Mouse (Mus musculus) heart, embryonic 11.5 days (tissue): ENCODE measurements around the gene H2al1m. TPM values are rescaled to one million over a fixed set of nuclear protein-coding genes. Genes with fewer than 3 reads are reported as not detected.
"Not testable (repeated sequence)": the region's sequence is repeated elsewhere in the genome, so short reads cannot be mapped to it uniquely, and the experiment has no call there.

Experiments used
- ATAC-seq: fragments of 200-750 bp; cut with Nextera tagmentation; replicated peaks from 2 replicates; pipeline ENCODE4 v1.8.0; 2017; ENCODE audit warnings: moderate library complexity; ENCODE audit not compliant: insufficient number of reproducible peaks, low FRiP score, low TSS enrichment
- H3K27ac ChIP-seq: fragments of 300-500 bp; sonication (generic); 2 replicates; pipeline ENCODE4 v1.5.1; 2014; ENCODE audit warnings: mild to moderate bottlenecking, low read depth, low read length
- H3K27me3 ChIP-seq: fragments of 300-500 bp; sonication (generic); 2 replicates; pipeline ENCODE4 v1.6.1; 2014; ENCODE audit warnings: mild to moderate bottlenecking, low read length, mixed read lengths; ENCODE audit not compliant: control insufficient read depth, insufficient read depth
- H3K36me3 ChIP-seq: fragments of 300-500 bp; sonication (generic); 2 replicates; pipeline ENCODE4 v1.6.1; 2014; ENCODE audit warnings: mild to moderate bottlenecking, low read length, moderate library complexity, mixed read lengths; ENCODE audit not compliant: control insufficient read depth, insufficient read depth
- H3K4me1 ChIP-seq: fragments of 300-500 bp; sonication (generic); 2 replicates; pipeline ENCODE4 v1.6.1; 2014; ENCODE audit warnings: low read length; ENCODE audit not compliant: control insufficient read depth, insufficient read depth
- H3K4me2 ChIP-seq: fragments of 300-500 bp; sonication (generic); 2 replicates; pipeline ENCODE4 v1.6.1; 2014; ENCODE audit warnings: mild to moderate bottlenecking, moderate library complexity
- H3K4me3 ChIP-seq: fragments of 300-500 bp; sonication (generic); 2 replicates; pipeline ENCODE4 v1.5.1; 2014; ENCODE audit warnings: low read depth, low read length
- H3K9ac ChIP-seq: fragments of 300-500 bp; sonication (generic); 2 replicates; pipeline ENCODE4 v1.6.1; 2014; ENCODE audit warnings: mild to moderate bottlenecking, low read depth, low read length, moderate library complexity
- H3K9me3 ChIP-seq: fragments of 300-500 bp; sonication (generic); replicated peaks from 2 replicates; pipeline ENCODE4 v1.6.1; 2016; ENCODE audit warnings: low read length; ENCODE audit not compliant: control insufficient read depth
- WGBS: fragments of 180-500 bp; shearing (Covaris S2); extraction: QIAGEN DNeasy Blood & Tissue Kit; methylation state at CpG from one replicate; pipeline ENCODE4 v1.1.7; 2014; ENCODE audit not compliant: insufficient replicate concordance; 5-methylcytosine and 5-hydroxymethylcytosine counted together
- polyA plus RNA-seq: library from polyadenylated mRNA; unstranded; fragments of >200 nt; fragmentation: Nextera tagmentation; extraction: Ambion mirVana; gene quantifications from 2 replicates; pipeline ENCODE4 v1.2.1, GENCODE M21; 2014

Gene H2al1m
- polyA plus RNA-seq, 1 experiment from 2014 or later, result 0.99 TPM

DNA sequence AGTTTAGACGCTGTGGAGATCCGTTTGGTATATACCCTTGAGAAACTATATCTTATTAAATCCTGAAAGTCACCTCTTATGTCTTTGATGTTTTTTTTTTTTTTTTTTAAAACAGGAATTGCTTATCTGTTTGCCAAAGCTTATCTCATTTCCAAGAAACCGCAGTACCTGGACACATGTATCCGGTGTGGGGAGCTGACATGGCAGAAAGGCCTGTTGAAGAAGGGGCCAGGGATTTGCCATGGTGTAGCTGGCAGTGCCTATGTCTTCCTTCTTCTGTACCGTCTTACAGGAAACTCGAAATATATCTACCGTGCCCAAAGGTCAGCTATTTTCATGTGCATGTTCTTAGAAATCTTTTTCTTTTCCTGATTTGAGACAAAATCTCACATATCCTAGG, 25.7 kb upstream of the H2al1m start:
- H3K9me3 ChIP-seq, result no peaks in the 10 kb centered on the region
- no peak overlapping the region for H3K9ac ChIP-seq
- ATAC-seq, result no peak
- 84% methylated on average over 7 of the region's 7 CpGs for WGBS
- no peaks in the 10 kb centered on the region for H3K27me3 ChIP-seq
- no peak overlapping the region for H3K4me2 ChIP-seq
- no peaks in the 10 kb centered on the region for H3K36me3 ChIP-seq
- no peak overlapping the region for H3K4me3 ChIP-seq
- H3K27ac ChIP-seq, result no peak overlapping the region
- no peaks in the 10 kb centered on the region for H3K4me1 ChIP-seq

DNA sequence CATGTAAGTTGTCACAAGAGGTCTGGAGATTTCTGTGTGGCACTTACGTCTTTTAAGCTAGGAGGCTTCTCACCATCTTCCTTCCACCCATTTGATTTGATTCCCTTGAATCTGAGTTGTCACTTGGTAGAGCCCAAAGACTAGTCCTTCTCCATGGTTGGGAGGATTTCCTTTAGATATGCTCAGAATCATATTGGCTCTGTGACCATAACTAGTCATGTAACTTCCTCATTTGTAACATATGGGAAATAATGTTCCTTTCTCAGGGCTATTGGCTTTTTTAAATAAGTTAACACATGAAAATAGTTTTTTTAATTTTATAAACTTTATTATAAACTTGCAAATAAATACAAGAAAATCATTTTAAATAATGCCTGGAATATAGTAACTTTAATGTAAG, 24.3 kb upstream of the H2al1m start:
- no peaks in the 10 kb centered on the region for H3K27me3 ChIP-seq
- no peaks in the 10 kb centered on the region for H3K4me1 ChIP-seq
- no peak overlapping the region for H3K4me3 ChIP-seq
- H3K9ac ChIP-seq, result no peak overlapping the region
- no peaks in the 10 kb centered on the region for H3K9me3 ChIP-seq
- 83% methylated on average over 1 of the region's 1 CpGs for WGBS
- H3K4me2 ChIP-seq, result no peak overlapping the region
- no peak overlapping the region for H3K27ac ChIP-seq
- no peaks in the 10 kb centered on the region for H3K36me3 ChIP-seq
- ATAC-seq, result no peak

DNA sequence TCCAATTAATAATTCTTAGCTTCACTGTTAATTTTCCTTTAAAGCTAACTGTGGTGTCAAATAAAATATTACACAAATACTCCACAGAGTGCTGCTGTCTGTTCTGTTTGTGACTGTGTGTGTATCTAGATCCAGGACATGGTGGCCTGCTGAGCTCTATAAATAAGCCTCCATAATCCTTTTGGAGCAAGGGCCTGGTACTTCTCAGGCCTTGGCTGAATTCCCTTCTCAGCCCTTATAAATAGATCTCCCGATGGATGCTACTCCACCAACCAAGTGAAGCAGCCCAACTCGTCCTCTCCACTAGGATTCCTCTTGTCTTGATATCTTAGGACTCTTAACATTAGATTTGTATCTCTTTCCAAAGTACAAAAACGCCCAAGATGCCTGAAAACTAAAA, 12.5 kb upstream of the H2al1m start:
- no peak overlapping the region for H3K4me2 ChIP-seq
- H3K4me1 ChIP-seq, result no peaks in the 10 kb centered on the region
- no peaks in the 10 kb centered on the region for H3K27me3 ChIP-seq
- H3K36me3 ChIP-seq, result no peaks in the 10 kb centered on the region
- H3K9ac ChIP-seq, result no peak overlapping the region
- no peak for ATAC-seq
- no peak overlapping the region for H3K4me3 ChIP-seq
- H3K9me3 ChIP-seq, result no peaks in the 10 kb centered on the region
- H3K27ac ChIP-seq, result no peak overlapping the region
- WGBS, result 58% methylated on average over 3 of the region's 3 CpGs

DNA sequence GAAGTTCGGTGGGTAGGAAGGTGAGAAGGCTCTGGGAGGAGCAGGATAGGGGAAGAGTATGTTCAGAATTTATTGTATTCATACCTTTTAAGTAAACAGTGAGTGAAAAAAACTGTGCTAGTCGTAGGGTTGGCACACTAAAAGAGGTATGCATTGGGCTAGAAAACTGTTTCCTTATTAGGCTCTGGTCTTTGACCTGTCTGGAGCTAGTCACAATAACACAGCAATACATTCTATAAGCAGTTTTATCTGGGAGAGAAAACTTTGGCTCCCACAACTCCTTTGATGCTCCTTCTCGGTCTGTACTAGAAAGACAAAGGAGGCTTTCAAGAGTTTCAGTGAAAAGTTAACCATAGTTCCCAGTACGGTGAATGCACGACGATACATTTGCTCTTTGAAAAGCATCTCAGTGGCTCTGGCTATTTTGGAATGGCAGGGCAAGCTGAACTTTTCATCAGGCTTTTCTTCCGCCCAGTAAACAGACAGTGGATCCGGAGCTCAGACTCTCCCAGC, 11.6 kb upstream of the H2al1m start:
- Histone ChIP-seq H3K4me1 (no peaks in the 10 kb centered on the region), H3K4me2 (peak overlapping the region; percentile 60)

DNA sequence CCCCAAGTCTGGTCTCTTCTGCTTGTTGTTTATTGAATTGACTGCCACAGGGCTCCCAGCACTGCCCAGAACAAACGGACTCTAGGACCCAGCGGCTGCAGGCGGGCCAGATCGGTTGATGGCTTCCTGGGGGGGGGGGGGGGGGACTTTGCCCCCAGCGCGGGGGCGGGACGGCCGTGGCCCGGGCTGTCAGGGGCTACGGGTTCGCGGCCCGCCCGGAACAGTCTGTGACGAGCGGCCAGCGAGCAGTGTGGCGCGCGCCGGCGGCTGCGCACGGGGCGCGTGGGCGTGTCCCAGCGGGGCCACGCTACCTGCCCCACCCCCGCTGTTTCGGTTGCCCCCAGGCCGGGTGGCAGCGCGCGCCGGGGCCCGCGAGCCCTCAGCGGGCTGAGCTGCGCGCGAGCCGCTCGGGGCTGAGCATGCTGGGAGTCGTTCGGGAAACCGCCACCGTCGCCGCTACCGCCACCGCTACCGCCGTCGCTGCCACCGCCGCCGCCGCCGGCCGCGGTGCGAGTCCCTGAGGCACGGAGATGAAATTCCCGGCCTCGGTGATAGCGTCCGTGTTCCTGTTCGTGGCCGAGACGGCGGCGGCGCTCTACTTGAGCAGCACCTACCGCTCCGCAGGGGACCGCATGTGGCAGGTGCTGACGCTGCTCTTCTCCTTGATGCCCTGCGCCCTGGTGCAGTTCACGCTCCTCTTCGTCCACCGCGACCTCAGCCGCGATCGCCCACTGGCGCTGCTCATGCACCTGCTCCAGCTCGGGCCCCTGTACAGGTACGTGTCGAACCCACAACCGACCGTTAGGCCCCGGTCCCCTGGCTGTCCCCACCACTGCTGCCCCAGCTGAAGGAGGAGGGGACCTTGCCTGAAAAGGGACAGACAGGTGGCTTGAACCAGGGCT, 10.9 kb upstream of the H2al1m start, which contains the start of gene Xk:
TSS of gene Xk (plus strand) at position 297 of the 902 bp plus-strand sequence.
- no peaks in the 10 kb centered on the region for H3K9me3 ChIP-seq
- H3K9ac ChIP-seq, result peak within 1 kb of the TSS; percentile 64
- H3K4me1 ChIP-seq, result no peaks in the 10 kb centered on the region
- H3K27ac ChIP-seq, result peak within 1 kb of the TSS; percentile 35; the same call in 1 of the 2 replicates
- WGBS, result 7% methylated on average over 59 of the region's 94 CpGs
- peak within 1 kb of the TSS; percentile 50 for H3K4me3 ChIP-seq
- no peaks in the 10 kb centered on the region for H3K27me3 ChIP-seq
- peak; percentile 93 for ATAC-seq
- H3K36me3 ChIP-seq, result no peaks in the 10 kb centered on the region
- H3K4me2 ChIP-seq, result peak within 1 kb of the TSS; percentile 60

More for the DNA sequence above, 11.6 kb upstream of the H2al1m start:
- no peaks in the 10 kb centered on the region for H3K27me3 ChIP-seq
- no peaks in the 10 kb centered on the region for H3K36me3 ChIP-seq
- H3K9me3 ChIP-seq, result no peaks in the 10 kb centered on the region
- H3K27ac ChIP-seq, result peak overlapping the region; percentile 35; the same call in 1 of the 2 replicates
- WGBS, result 14% methylated on average over 8 of the region's 8 CpGs
- ATAC-seq, result no peak
- H3K4me3 ChIP-seq, result peak overlapping the region; percentile 50
- peak overlapping the region; percentile 64 for H3K9ac ChIP-seq

DNA sequence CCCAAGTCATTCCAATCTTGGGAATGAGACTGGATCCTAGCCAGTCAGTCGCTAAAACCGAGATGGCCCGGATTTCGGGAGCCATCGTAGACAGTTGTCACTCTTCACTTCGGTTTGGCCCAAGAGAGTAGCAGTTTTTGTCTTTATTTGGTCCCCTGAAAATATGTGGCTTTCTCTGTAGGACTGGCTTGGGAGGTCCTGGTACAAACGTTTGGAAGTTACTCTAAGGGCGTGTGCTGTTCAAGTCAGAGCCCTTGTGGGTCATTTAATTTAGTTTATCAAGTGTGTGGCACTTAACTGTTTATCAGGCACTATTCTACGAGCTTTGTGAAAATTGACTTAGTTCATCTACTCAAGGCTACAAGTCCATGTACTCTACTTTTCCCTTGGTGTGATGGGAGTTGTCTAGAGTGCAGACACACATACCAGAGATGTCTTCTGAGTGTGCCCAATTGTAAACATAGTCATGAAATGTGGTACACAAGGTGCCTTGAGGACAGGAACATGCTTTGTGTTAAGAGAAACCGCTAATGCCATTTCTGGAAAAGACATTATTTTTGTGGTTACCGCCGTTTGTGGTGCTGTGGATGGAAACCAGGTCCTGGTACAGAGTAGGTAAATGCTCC, 10.1 kb upstream of the H2al1m start:
- ATAC-seq, result no peak
- peak overlapping the region; percentile 64; the same call in 1 of the 2 replicates for H3K9ac ChIP-seq

DNA sequence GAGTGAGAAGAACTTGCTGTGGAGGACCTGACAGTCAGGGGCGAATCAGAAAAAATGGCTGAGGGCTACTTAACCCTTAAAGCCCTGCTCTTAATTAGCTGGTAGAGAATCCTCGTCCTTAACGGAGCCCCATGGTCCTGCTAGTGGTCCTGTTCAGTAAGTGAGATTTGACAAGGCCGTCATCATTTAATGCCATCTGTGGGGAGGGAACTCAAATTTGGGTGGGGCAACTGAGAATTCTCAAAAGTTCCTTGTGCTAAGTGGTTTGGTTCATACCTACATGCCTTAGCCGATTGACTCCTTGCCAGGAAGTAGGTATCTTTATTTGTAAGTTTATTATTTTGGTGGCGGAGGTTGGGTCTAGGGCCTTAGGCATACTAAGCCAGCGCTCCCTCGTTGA, 9.2 kb upstream of the H2al1m start:
- Histone ChIP-seq H3K27me3 (no peaks in the 10 kb centered on the region), H3K4me1 (no peaks in the 10 kb centered on the region), H3K4me2 (no peak overlapping the region), H3K9ac (no peak overlapping the region), H3K4me3 (peak overlapping the region; percentile 8; the same call in 1 of the 2 replicates), H3K9me3 (no peaks in the 10 kb centered on the region), H3K36me3 (no peaks in the 10 kb centered on the region), H3K27ac (no peak overlapping the region)
- ATAC-seq, result no peak
- WGBS, result 70% methylated on average over 8 of the region's 8 CpGs

More for the DNA sequence above, 10.1 kb upstream of the H2al1m start:
- Histone ChIP-seq H3K36me3 (no peaks in the 10 kb centered on the region), H3K4me2 (peak overlapping the region; percentile 60), H3K27me3 (no peaks in the 10 kb centered on the region), H3K9me3 (no peaks in the 10 kb centered on the region), H3K27ac (no peak overlapping the region; the same call in 1 of the 2 replicates), H3K4me3 (peak overlapping the region; percentile 50), H3K4me1 (no peaks in the 10 kb centered on the region)
- 51% methylated on average over 12 of the region's 12 CpGs for WGBS

DNA sequence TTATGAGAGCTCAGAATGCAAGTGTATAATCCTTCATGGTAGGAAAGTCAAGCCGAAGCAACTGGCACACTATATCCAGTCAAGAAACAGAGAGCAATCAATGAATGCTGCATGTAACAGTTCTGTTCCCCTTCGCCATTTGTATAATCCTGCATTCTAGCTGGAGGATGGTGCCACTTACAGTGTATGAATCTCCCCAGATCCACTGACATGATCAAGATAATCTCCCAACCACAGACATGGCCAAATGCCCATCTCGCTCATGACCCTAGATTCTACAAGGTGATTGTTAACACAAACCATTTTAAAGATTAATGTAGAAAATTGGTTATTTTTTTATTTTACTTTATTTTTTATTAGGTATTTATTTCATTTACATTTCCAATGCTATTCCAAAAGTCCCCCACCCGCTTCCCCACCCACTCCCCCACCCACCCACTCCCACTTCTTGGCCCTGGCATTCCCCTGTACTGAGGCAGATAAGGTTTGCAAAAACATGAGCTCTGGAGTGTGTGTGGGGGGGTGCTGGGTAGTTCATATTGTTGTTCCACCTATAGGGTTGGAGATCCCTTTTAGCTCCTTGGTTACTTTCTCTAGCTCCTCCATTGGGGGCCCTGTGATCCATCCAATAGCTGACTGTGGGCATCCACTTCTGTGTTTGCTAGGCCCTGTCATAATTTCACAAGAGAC, 9.7 kb downstream of the H2al1m start:
- not testable (repeated sequence) for H3K36me3 ChIP-seq, ATAC-seq, H3K27ac ChIP-seq, H3K9me3 ChIP-seq, H3K4me2 ChIP-seq, H3K27me3 ChIP-seq, H3K4me3 ChIP-seq, H3K9ac ChIP-seq, H3K4me1 ChIP-seq
- WGBS, result 78% methylated on average over 3 of the region's 4 CpGs
